Mouse (Mus musculus) CH12.LX (cell line): ENCODE data around the gene Robo1. TPM values are rescaled to one million over a fixed set of nuclear protein-coding genes. Genes with fewer than 3 reads are reported as not detected.

ENCODE experiments used
- DNase-seq: peaks from one replicate; pipeline ENCODE4 v3.0.0-alpha.2; 2013; ENCODE audit errors: extremely low read depth
- H3K27ac ChIP-seq: 2 replicates; pipeline ENCODE4 v1.5.1; 2012; ENCODE audit warnings: low read depth, mild to moderate bottlenecking, control low read depth, moderate library complexity; ENCODE audit not compliant: insufficient read depth
- H3K27me3 ChIP-seq: replicated peaks from 2 replicates; pipeline ENCODE3; 2012; ENCODE audit warnings: inconsistent platforms
- H3K36me3 ChIP-seq, 2 experiments: replicated peaks in 1 of 2; 2 replicates each; pipeline versions ENCODE3 to v1.6.1; 2012; ENCODE audit warnings: inconsistent platforms in 1 of 2, low read length in 1 of 2, mild to moderate bottlenecking in 1 of 2, mixed read lengths in 1 of 2, moderate library complexity in 1 of 2; ENCODE audit not compliant: control insufficient read depth in 1 of 2, insufficient read depth in 1 of 2
- H3K4me1 ChIP-seq, 2 experiments: 2 replicates each; pipeline ENCODE4 v1.6.1; 2012; ENCODE audit warnings: inconsistent platforms in 1 of 2, moderate library complexity in 1 of 2; ENCODE audit not compliant: insufficient read depth in 2 of 2, control insufficient read depth in 1 of 2
- H3K4me2 ChIP-seq: 2 replicates; pipeline ENCODE4 v1.6.1; 2012; ENCODE audit warnings: low read depth, mild to moderate bottlenecking, control low read depth; ENCODE audit not compliant: poor library complexity, insufficient read depth, severe bottlenecking
- H3K4me3 ChIP-seq, 3 experiments: fragments of 150-350 bp in 1 of 3; sonication (generic) in 1 of 3; replicated peaks in 1 of 3; 2 replicates each; pipeline versions ENCODE3 to v1.5.1; 2011 to 2012; ENCODE audit warnings: low read depth in 2 of 3, low read length in 2 of 3, mild to moderate bottlenecking in 2 of 3, moderate library complexity in 2 of 3, control low read depth in 1 of 3, improper control_type of control experiment in 1 of 3, inconsistent platforms in 1 of 3, mixed read lengths in 1 of 3; ENCODE audit not compliant: poor library complexity in 1 of 3
- H3K79me2 ChIP-seq: replicated peaks from 2 replicates; pipeline ENCODE4 v1.6.1; 2012; ENCODE audit warnings: mild to moderate bottlenecking, moderate library complexity; ENCODE audit not compliant: control insufficient read depth, poor library complexity, insufficient read depth, severe bottlenecking; ENCODE audit errors: extremely low read depth
- H3K9ac ChIP-seq: 2 replicates; pipeline ENCODE4 v1.6.1; 2012; ENCODE audit warnings: low read depth, mild to moderate bottlenecking, control low read depth, moderate library complexity; ENCODE audit not compliant: insufficient read depth
- H3K9me3 ChIP-seq: replicated peaks from 2 replicates; pipeline ENCODE3; 2012; ENCODE audit warnings: low read length, inconsistent platforms, mixed read lengths
- CHD1 ChIP-seq: IDR thresholded peaks from 2 replicates; pipeline ENCODE4 v1.6.1; 2012; ENCODE audit warnings: low read depth, low read length, improper control_type of control experiment, inconsistent platforms
- E2F4 ChIP-seq: IDR thresholded peaks from 2 replicates; pipeline ENCODE4 v1.6.1; 2011; ENCODE audit warnings: low read depth, low read length, improper control_type of control experiment; ENCODE audit not compliant: insufficient replicate concordance
- ELF1 ChIP-seq: IDR thresholded peaks from 2 replicates; pipeline ENCODE4 v1.6.1; 2014; ENCODE audit warnings: low read depth, mild to moderate bottlenecking, inconsistent platforms, low read length, improper control_type of control experiment
- EP300 ChIP-seq: IDR thresholded peaks from 2 replicates; pipeline ENCODE4 v1.6.1; 2011; ENCODE audit warnings: low read length, improper control_type of control experiment
- ETS1 ChIP-seq: conservative IDR thresholded peaks from 2 replicates; pipeline ENCODE4 v1.6.1; 2012; ENCODE audit warnings: low read depth, mild to moderate bottlenecking, inconsistent platforms, low read length, improper control_type of control experiment, moderate library complexity
- GABPA ChIP-seq: IDR thresholded peaks from 2 replicates; pipeline ENCODE4 v1.6.1; 2012; ENCODE audit warnings: low read depth, low read length, improper control_type of control experiment, inconsistent platforms; ENCODE audit not compliant: insufficient replicate concordance
- HCFC1 ChIP-seq: IDR thresholded peaks from 2 replicates; pipeline ENCODE4 v1.6.1; 2012; ENCODE audit warnings: low read depth, mild to moderate bottlenecking, inconsistent platforms, low read length, improper control_type of control experiment
- IRF4 ChIP-seq: IDR thresholded peaks from 2 replicates; pipeline ENCODE4 v1.6.1; 2014; ENCODE audit warnings: low read depth, mild to moderate bottlenecking, inconsistent platforms, low read length, improper control_type of control experiment
- JUN ChIP-seq: IDR thresholded peaks from 2 replicates; pipeline ENCODE4 v1.6.1; 2011; ENCODE audit warnings: low read depth, mild to moderate bottlenecking, low read length, improper control_type of control experiment, moderate library complexity; ENCODE audit not compliant: insufficient read depth
- JUND ChIP-seq: conservative IDR thresholded peaks from 2 replicates; pipeline ENCODE4 v1.6.1; 2011; ENCODE audit warnings: low read depth, low read length, improper control_type of control experiment
- KAT2A ChIP-seq: IDR thresholded peaks from 2 replicates; pipeline ENCODE4 v1.6.1; 2012; ENCODE audit warnings: low read length, improper control_type of control experiment, inconsistent platforms; ENCODE audit not compliant: insufficient replicate concordance
- MAFK ChIP-seq: IDR thresholded peaks from 2 replicates; pipeline ENCODE4 v1.6.1; 2011; ENCODE audit warnings: low read length, improper control_type of control experiment; ENCODE audit not compliant: insufficient replicate concordance
- MAX ChIP-seq: IDR thresholded peaks from 2 replicates; pipeline ENCODE4 v1.6.1; 2011; ENCODE audit warnings: low read length, improper control_type of control experiment
- MAZ ChIP-seq: IDR thresholded peaks from 2 replicates; pipeline ENCODE4 v1.6.1; 2012; ENCODE audit warnings: low read depth, mild to moderate bottlenecking, inconsistent platforms, low read length, improper control_type of control experiment, moderate library complexity
- MEF2A ChIP-seq: IDR thresholded peaks from 2 replicates; pipeline ENCODE4 v1.6.1; 2014; ENCODE audit warnings: low read depth, mild to moderate bottlenecking, inconsistent platforms, low read length, improper control_type of control experiment, borderline replicate concordance
- MXI1 ChIP-seq: IDR thresholded peaks from 2 replicates; pipeline ENCODE4 v1.6.1; 2011; ENCODE audit warnings: mild to moderate bottlenecking, low read depth, low read length, improper control_type of control experiment
- MYC ChIP-seq: IDR thresholded peaks from 2 replicates; pipeline ENCODE4 v1.6.1; 2011; ENCODE audit warnings: low read depth, mild to moderate bottlenecking, improper control_type of control experiment, low read length
- PAX5 ChIP-seq: IDR thresholded peaks from 2 replicates; pipeline ENCODE4 v1.6.1; 2012; ENCODE audit warnings: low read length, inconsistent platforms, mixed read lengths
- POLR2A ChIP-seq: IDR thresholded peaks from 2 replicates; pipeline ENCODE4 v1.6.1; 2011; ENCODE audit warnings: low read depth, mild to moderate bottlenecking, improper control_type of control experiment, low read length
- POLR2AphosphoS2 ChIP-seq: IDR thresholded peaks from 2 replicates; pipeline ENCODE4 v1.6.1; 2011; ENCODE audit warnings: low read depth, low read length, improper control_type of control experiment
- SIN3A ChIP-seq: IDR thresholded peaks from 2 replicates; pipeline ENCODE4 v1.6.1; 2012; ENCODE audit warnings: low read length, improper control_type of control experiment, inconsistent platforms
- SMC3 ChIP-seq: IDR thresholded peaks from 2 replicates; pipeline ENCODE4 v1.6.1; 2011; ENCODE audit warnings: low read depth, low read length, improper control_type of control experiment
- USF1 ChIP-seq: IDR thresholded peaks from 2 replicates; pipeline ENCODE4 v1.6.1; 2014; ENCODE audit warnings: low read depth, mild to moderate bottlenecking, inconsistent platforms, low read length, improper control_type of control experiment
- ZC3H11A ChIP-seq: IDR thresholded peaks from 2 replicates; pipeline ENCODE4 v1.6.1; 2012; ENCODE audit warnings: low read depth, mild to moderate bottlenecking, inconsistent platforms, low read length, improper control_type of control experiment
- ZMIZ1 ChIP-seq: IDR thresholded peaks from 2 replicates; pipeline ENCODE4 v1.6.1; 2012; ENCODE audit warnings: low read depth, mild to moderate bottlenecking, inconsistent platforms, low read length, improper control_type of control experiment
- dilution Hi-C: fragments of 300-500 bp; cut with MboI; formaldehyde crosslinking; loops from 2 replicates; pipeline ENCODE4 v1.14.3; 2020; ENCODE audit warnings: low sequenced_read_pairs; ENCODE audit not compliant: extremely low pct_unique_long_range_greater_than_20kb, extremely low pct_ligation_motif_present
- in situ Hi-C: fragments of 300-500 bp; cut with MboI; formaldehyde crosslinking; loops from 3 replicates; pipeline ENCODE4 v1.14.3; 2019; ENCODE audit warnings: low sequenced_read_pairs, low pct_ligation_motif_present, low pct_unique_long_range_greater_than_20kb, mixed read lengths
- polyA plus RNA-seq: library from polyadenylated mRNA; unstranded; fragments of >175 nt; gene quantifications from 2 replicates; pipeline ENCODE4 v1.2.1, GENCODE M21; 2012; ENCODE audit warnings: low read depth; ENCODE audit not compliant: insufficient read length
- total RNA-seq, 2 experiments: library from RNA; depleted of rRNA; stranded (reverse); fragments of 300-350 nt in 1 of 2; fragments of >200 nt in 1 of 2; gene quantifications; 2 replicates each; pipeline ENCODE4 v1.2.3; 2012 to 2014

Robo1 gene
- total and polyA plus RNA-seq, 3 experiments: not detected

DNA sequence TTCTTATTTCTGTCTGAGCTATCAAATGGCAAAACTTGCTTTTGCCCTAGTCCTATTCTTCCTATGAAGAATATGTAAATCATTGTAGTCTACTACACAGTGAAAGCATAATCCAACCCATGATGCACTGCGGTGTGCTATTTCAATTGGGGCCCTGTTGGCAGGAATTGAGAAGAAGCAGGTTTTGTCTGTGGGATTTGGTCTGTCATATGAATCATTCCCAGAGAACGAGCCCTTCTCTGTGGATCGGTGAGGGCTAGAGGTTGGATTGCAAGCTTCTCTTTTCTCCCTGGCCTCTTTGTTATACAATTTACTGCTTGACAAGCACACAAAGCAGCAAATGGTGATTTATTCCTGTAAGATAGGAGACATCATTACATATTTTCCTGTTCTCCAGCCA is 85.4 kb downstream of the Robo1 start:
- dilution Hi-C loops: no loop called here
- H3K9ac ChIP-seq: no peak overlapping the region
- no peaks in the 10 kb centered on the region for H3K79me2 ChIP-seq
- no peak overlapping the region for H3K4me2 ChIP-seq
- no peaks in the 10 kb centered on the region for H3K4me1 ChIP-seq
- no peaks in the 10 kb centered on the region for H3K36me3 ChIP-seq
- in situ Hi-C loops: no loop called here
- no peak for DNase-seq
- peaks cover 38% of the 10 kb centered on the region for H3K9me3 ChIP-seq
- H3K27ac ChIP-seq: no peak overlapping the region
- no peak overlapping the region for H3K4me3 ChIP-seq
- no peak for TF ChIP-seq MAX
- no peak for TF ChIP-seq USF1
- TF ChIP-seq POLR2AphosphoS2: no peak
- no peak for TF ChIP-seq MAZ
- TF ChIP-seq CHD1: no peak
- TF ChIP-seq ZC3H11A: no peak
- no peak for TF ChIP-seq MXI1
- no peak for TF ChIP-seq ELF1
- TF ChIP-seq E2F4: no peak
- TF ChIP-seq MEF2A: no peak
- TF ChIP-seq SMC3: no peak
- TF ChIP-seq HCFC1: no peak
- TF ChIP-seq ETS1: no peak
- TF ChIP-seq ZMIZ1: no peak
- TF ChIP-seq KAT2A: no peak
- TF ChIP-seq SIN3A: no peak
- no peaks in the 10 kb centered on the region for H3K27me3 ChIP-seq

DNA sequence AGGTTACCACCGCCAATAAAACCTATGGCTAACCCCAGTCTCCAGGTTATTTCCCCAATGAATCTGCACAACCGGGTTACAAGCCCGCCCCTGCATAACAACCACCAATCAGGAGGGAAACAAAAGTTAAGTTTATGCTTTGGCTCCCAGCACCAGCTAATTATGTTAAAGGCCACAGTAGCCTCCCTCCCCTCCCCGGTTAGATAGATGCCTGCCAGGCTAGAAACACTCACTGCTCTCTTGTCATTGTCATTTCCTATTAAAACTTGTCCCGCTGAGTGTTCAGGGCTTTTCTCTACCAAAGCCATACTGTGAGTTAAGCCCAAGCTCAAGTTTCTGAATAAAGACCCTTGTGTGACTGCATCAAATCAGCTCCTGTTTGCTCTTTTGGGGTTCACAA is 90.7 kb downstream of the Robo1 start:
- no peaks in the 10 kb centered on the region for H3K27me3 ChIP-seq
- DNase-seq: no peak
- no peaks in the 10 kb centered on the region for H3K36me3 ChIP-seq
- in situ Hi-C loops: no loop called here
- H3K4me3 ChIP-seq: no peak overlapping the region
- no peaks in the 10 kb centered on the region for H3K4me1 ChIP-seq
- no peak overlapping the region for H3K9ac ChIP-seq
- dilution Hi-C loops: no loop called here
- H3K79me2 ChIP-seq: no peaks in the 10 kb centered on the region
- no peak for TF ChIP-seq JUND
- no peak for TF ChIP-seq ELF1
- no peak for TF ChIP-seq IRF4
- no peak for TF ChIP-seq KAT2A
- no peak for TF ChIP-seq EP300
- TF ChIP-seq MYC: no peak
- TF ChIP-seq GABPA: no peak
- no peak for TF ChIP-seq MAZ
- TF ChIP-seq POLR2A: no peak
- no peak for TF ChIP-seq PAX5
- TF ChIP-seq POLR2AphosphoS2: no peak
- no peak for TF ChIP-seq SMC3
- TF ChIP-seq MAFK: no peak
- TF ChIP-seq ZMIZ1: no peak
- no peak for TF ChIP-seq JUN
- no peak for TF ChIP-seq MEF2A
- TF ChIP-seq SIN3A: no peak
- no peak overlapping the region for H3K27ac ChIP-seq
- peaks cover 42% of the 10 kb centered on the region for H3K9me3 ChIP-seq
- H3K4me2 ChIP-seq: no peak overlapping the region
